Mouse (Mus musculus) CH12.LX (cell line): ENCODE results near the gene Nos1.

Source experiments
- BHLHE40 ChIP-seq: IDR thresholded peaks from 2 replicates; pipeline ENCODE4 v1.6.1; 2011; ENCODE audit warnings: mild to moderate bottlenecking, low read depth, low read length, improper control_type of control experiment
- CHD2 ChIP-seq: IDR thresholded peaks from 2 replicates; pipeline ENCODE4 v1.6.1; 2011; ENCODE audit warnings: low read length, improper control_type of control experiment
- CTCF ChIP-seq, 2 experiments: IDR thresholded peaks in 1 of 2; conservative IDR thresholded peaks in 1 of 2; 2 replicates each; pipeline ENCODE4 v1.5.1; 2011 to 2012; ENCODE audit warnings: low read depth in 2 of 2, low read length in 2 of 2, improper control_type of control experiment in 1 of 2, inconsistent platforms in 1 of 2, mild to moderate bottlenecking in 1 of 2, moderate library complexity in 1 of 2
- EP300 ChIP-seq: IDR thresholded peaks from 2 replicates; pipeline ENCODE4 v1.6.1; 2011; ENCODE audit warnings: low read length, improper control_type of control experiment
- MEF2A ChIP-seq: IDR thresholded peaks from 2 replicates; pipeline ENCODE4 v1.6.1; 2014; ENCODE audit warnings: low read depth, mild to moderate bottlenecking, inconsistent platforms, low read length, improper control_type of control experiment, borderline replicate concordance
- POLR2A ChIP-seq: IDR thresholded peaks from 2 replicates; pipeline ENCODE4 v1.6.1; 2011; ENCODE audit warnings: low read depth, mild to moderate bottlenecking, improper control_type of control experiment, low read length
- RAD21 ChIP-seq: IDR thresholded peaks from 2 replicates; pipeline ENCODE4 v1.6.1; 2011; ENCODE audit warnings: low read depth, mild to moderate bottlenecking, low read length, improper control_type of control experiment, moderate library complexity
- ZKSCAN1 ChIP-seq: IDR thresholded peaks from 2 replicates; pipeline ENCODE4 v1.6.1; 2012; ENCODE audit warnings: low read depth, inconsistent platforms, low read length, improper control_type of control experiment, borderline replicate concordance
- ZNF384 ChIP-seq: IDR thresholded peaks from 2 replicates; pipeline ENCODE4 v1.6.1; 2012; ENCODE audit warnings: low read depth, low read length, improper control_type of control experiment, inconsistent platforms

DNA sequence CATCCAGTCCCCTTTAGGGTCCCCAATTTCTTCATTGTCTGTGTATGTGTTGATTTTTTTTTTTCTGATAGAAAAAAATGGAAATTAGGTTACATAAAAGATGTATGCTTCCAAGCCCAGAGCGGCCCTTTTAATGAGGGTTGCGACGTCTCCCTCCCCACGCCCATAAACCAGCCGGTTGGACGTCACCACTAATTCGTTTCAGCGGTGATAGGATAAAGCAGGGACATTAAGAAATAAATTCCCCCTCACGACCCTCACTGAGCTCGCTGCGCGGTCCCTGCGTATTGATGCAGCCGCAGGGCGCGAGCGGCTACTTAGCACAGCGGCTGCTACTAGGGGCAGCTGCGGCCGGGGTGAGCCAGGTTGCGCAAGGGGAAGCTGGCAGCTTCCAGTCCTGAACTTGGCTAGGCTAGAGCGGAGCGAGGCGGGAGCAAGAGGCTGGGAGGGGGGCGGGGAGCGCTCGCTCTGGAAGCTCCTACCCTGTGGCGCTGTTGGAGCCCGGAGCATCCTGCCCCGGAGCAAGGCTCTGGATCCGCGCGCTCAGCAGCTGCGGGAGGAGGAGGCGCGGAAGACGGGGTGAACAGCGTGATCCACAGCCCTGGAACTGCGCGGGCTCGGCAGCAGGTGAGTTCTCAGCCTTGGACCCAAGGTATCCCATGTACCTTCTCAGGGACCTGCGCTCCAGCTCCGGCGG is 61.0 kb downstream of the Nos1 start:
- TF ChIP-seq MEF2A (no peak), CTCF (conservative IDR thresholded peaks at IDR 0.05 in 1 of 2, IDR thresholded peaks at IDR 0.05 in 1 of 2; ENCODE audit: low read depth in 2 of 2, low read length in 2 of 2) (no peak), BHLHE40 (no peak), ZNF384 (no peak), EP300 (no peak), CHD2 (no peak), POLR2A (no peak), ZKSCAN1 (no peak), RAD21 (no peak)
